In genomic region chr11:61637856-61638255, GRCm38 (mm10) we compare ENCODE assay signal across 22 mouse cellular contexts. TPM values are rescaled to one million over a fixed set of nuclear protein-coding genes. Genes with fewer than 3 reads are reported as not detected.
DNase-seq lines count a peak whose midpoint lies in the region; TF ChIP-seq lines count a peak whose summit lies in the region.
"Had no signal": no experiment of that assay in that cellular context is flagged by ENCODE, and none has a peak within 500 bp of the region (broad histone marks: within the 10 kb centered on the region; RNA-seq: fewer than 3 reads in every experiment).

No protein-coding gene starts in this region.

- no peaks in the 10 kb centered on the region for H3K79me3 ChIP-seq in C2C12 (ENCODE audit: low read depth)

- H3K27me3 ChIP-seq in C2C12 (ENCODE audit: control insufficient read depth, insufficient read depth, insufficient read length), result no peaks in the 10 kb centered on the region
- no peaks in the 10 kb centered on the region for H3K27me3 ChIP-seq in small intestine, adult 2 months (ENCODE audit: control insufficient read depth, insufficient read depth, low read length)
- H3K27me3 ChIP-seq: CH12.LX; embryonic facial prominence, embryonic 13.5 days; embryonic facial prominence, embryonic 15.5 days; forebrain, embryonic 12.5 days; Patski had no signal

- no peaks in the 10 kb centered on the region for H3K36me3 ChIP-seq in C2C12 (ENCODE audit: control insufficient read depth, insufficient read depth)
- no peaks in the 10 kb centered on the region for H3K36me3 ChIP-seq in small intestine, adult 2 months (ENCODE audit: control insufficient read depth, insufficient read depth, low read length)
- H3K36me3 ChIP-seq: embryonic facial prominence, embryonic 13.5 days; embryonic facial prominence, embryonic 15.5 days; forebrain, embryonic 10.5 days; forebrain, embryonic 12.5 days; G1E had no signal

- no peak overlapping the region for H3ac ChIP-seq in C2C12 (ENCODE audit: control insufficient read depth, insufficient read length, low read depth)

- no peak overlapping the region for H3K4me3 ChIP-seq in C2C12 (ENCODE audit: insufficient read depth, poor library complexity, severe bottlenecking)
- H3K4me3 ChIP-seq in small intestine, adult 2 months (ENCODE audit: low read depth, low read length), result no peak overlapping the region
- H3K4me3 ChIP-seq: embryonic facial prominence, embryonic 13.5 days; embryonic facial prominence, embryonic 15.5 days; erythroblast, embryonic 14.5 days; forebrain, embryonic 10.5 days; forebrain, embryonic 12.5 days had no signal

- WGBS in small intestine, adult 2 months, result 34% methylated on average over 3 of the region's 3 CpGs

- H3K27ac ChIP-seq in small intestine, adult 2 months (ENCODE audit: insufficient read depth, low read depth, low read length), result no peak overlapping the region
- H3K27ac ChIP-seq: embryonic facial prominence, embryonic 13.5 days; embryonic facial prominence, embryonic 15.5 days; forebrain, embryonic 10.5 days; forebrain, embryonic 12.5 days had no signal

- TF ChIP-seq CTCF in C2C12 (IDR thresholded peaks at IDR 0.05; ENCODE audit: control insufficient read depth, insufficient read depth, insufficient read length), result no peak
- TF ChIP-seq CTCF in small intestine, adult 2 months (IDR thresholded peaks at IDR 0.05; ENCODE audit: extremely low read depth, insufficient read length, insufficient replicate concordance, low read depth, low read length), result 0 out of 2 replicates have a peak, but pooled peaks have one; percentile 17

- TF ChIP-seq POLR2A in small intestine, adult 2 months (IDR thresholded peaks at IDR 0.05; ENCODE audit: low read depth, low read length), result no peak

- peak; percentile 44 for DNase-seq in induced T-regulatory cell, adult 2 months (ENCODE audit: low read depth)
- DNase-seq in thymus, postnatal 0 days (ENCODE audit: low spot score), result no peak
- no peak for DNase-seq in cerebellum, postnatal 25 days
- DNase-seq: adrenal gland, adult 8-10 months; adrenal gland, postnatal 14 days; adrenal gland, postnatal 36 days; cerebellum, adult 11-12 months; cerebellum, adult 2 months; cerebellum, adult 9-10 months; cerebellum, postnatal 10 days; cerebellum, postnatal 36 days; embryo, embryonic 11 days had no signal

- peaks cover 30% of the 10 kb centered on the region for H3K4me1 ChIP-seq in small intestine, adult 2 months (ENCODE audit: control insufficient read depth, insufficient read depth, insufficient read length, low read length)
- H3K4me1 ChIP-seq: embryonic facial prominence, embryonic 13.5 days; embryonic facial prominence, embryonic 15.5 days; forebrain, embryonic 10.5 days; forebrain, embryonic 12.5 days had no signal

- H3K79me2 ChIP-seq in C2C12 (ENCODE audit: control insufficient read depth, insufficient read depth), result no peaks in the 10 kb centered on the region

TF ChIP-seq in C2C12, 6 proteins besides CTCF, POLR2A, EP300 and RAD21:
- peak; percentile 57 for TF ChIP-seq MYOD1 (IDR thresholded peaks at IDR 0.05; ENCODE audit: control insufficient read depth, insufficient read length, low read depth)
- TF ChIP-seq MAX (IDR thresholded peaks at IDR 0.05), result peak; percentile 18
- no peak for TF ChIP-seq FOSL1 (IDR thresholded peaks at IDR 0.05; ENCODE audit: insufficient read depth, low read length, poor library complexity, severe bottlenecking)

RNA-seq across cellular contexts. Expression of gene Grap, which starts 15.2 kb away (rescaled TPM):
- 0.14 TPM for polyA plus RNA-seq in C2C12 (2012; fragmentation: generic; extraction: Trizol)
- polyA plus RNA-seq in small intestine, adult 2 months (2012; rRNA removed), result 3.4 and 7.7 TPM in 2 replicates
- polyA plus RNA-seq in thymus, postnatal 0 days (2015; fragmentation: Nextera tagmentation; extraction: Ambion mirVana), result 59.0 and 88.7 TPM in 2 replicates

RNA-seq across cellular contexts. Expression of gene Fam83g, which starts 46.0 kb away (rescaled TPM):
- polyA plus RNA-seq in C2C12 (2012; fragmentation: generic; extraction: Trizol), result not detected
- 15.8 and 33.8 TPM in 2 replicates for polyA plus RNA-seq in small intestine, adult 2 months (2012; rRNA removed)
- polyA plus RNA-seq in thymus, postnatal 0 days (2015; fragmentation: Nextera tagmentation; extraction: Ambion mirVana), result 5.5 and 5.6 TPM in 2 replicates
- polyA plus RNA-seq: G1E, Patski had no signal

RNA-seq across cellular contexts. Expression of gene Epn2, which starts 58.4 kb away (rescaled TPM):
- 21.1 TPM for polyA plus RNA-seq in C2C12 (2012; fragmentation: generic; extraction: Trizol)
- polyA plus RNA-seq in small intestine, adult 2 months (2012; rRNA removed), result 4.2 and 7.9 TPM in 2 replicates
- 4.6 and 5.1 TPM in 2 replicates for polyA plus RNA-seq in thymus, postnatal 0 days (2015; fragmentation: Nextera tagmentation; extraction: Ambion mirVana)
- polyA plus RNA-seq: erythroblast, embryonic 14.5 days had no signal
